Mouse (Mus musculus) left cerebral cortex, adult 8-10 months (tissue): ENCODE data around the gene Zfp382. TPM values are rescaled to one million over a fixed set of nuclear protein-coding genes. Genes with fewer than 3 reads are reported as not detected.
"Not testable (repeated sequence)": the region's sequence is repeated elsewhere in the genome, so short reads cannot be mapped to it uniquely, and the experiment has no call there.

Experiments
- DNase-seq, 2 experiments: peaks; one replicate each; pipeline ENCODE4 v3.0.0; 2022; ENCODE audit warnings: low spot score in 2 of 2
- microRNA-seq, 2 experiments: library from miRNA; unstranded; fragments of <30 nt; microRNA quantifications; one replicate each; pipeline ENCODE4 v1.2.0; 2022
- total RNA-seq, 4 experiments: library from RNA; stranded (reverse); gene quantifications; 2 replicates each; pipeline ENCODE4 v1.2.4; 2022

Gene Zfp382
- total RNA-seq, 4 experiments from 2014 or later: 28.9 to 31.5 (median 30.1) TPM

DNA sequence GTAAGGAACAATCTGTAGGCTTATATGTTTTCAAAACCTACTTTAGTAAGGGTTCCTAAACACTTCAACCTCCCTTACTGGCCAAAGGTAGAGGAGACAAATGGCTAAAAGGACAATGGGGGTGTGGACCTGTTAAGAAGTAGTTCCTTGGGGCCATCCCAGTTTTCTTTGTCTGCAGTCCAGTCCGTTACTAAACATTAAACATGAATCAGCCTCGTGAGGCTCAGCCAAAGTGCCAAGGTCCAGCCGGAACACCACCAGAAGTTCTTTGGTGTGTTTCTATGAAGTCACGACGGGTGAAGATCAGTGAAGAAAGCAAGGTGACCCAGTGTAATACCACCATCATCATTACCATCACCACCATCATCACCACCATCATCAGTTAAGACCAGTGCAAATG lies 25.3 kb downstream of the Zfp382 start:
- no peak for DNase-seq

DNA sequence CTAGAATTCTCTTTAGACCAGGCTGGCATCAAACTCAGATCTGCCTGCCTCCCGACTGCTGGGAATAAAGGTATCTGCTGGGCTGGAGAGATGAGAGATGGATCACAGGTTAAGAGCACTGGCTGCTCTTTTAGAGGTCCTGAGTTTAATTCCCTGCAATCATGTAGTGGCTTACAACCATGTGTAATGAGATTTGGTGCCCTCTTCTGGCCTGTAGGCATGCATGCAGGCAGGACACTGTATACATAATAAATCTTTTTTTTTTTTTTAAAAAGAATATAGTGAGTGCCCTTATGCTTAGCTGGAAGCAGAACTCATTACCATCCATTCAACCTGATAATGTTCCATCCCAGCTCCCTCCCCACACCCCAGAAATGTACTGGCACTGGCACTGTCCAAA lies 32.3 kb downstream of the Zfp382 start:
- no peak for DNase-seq

DNA sequence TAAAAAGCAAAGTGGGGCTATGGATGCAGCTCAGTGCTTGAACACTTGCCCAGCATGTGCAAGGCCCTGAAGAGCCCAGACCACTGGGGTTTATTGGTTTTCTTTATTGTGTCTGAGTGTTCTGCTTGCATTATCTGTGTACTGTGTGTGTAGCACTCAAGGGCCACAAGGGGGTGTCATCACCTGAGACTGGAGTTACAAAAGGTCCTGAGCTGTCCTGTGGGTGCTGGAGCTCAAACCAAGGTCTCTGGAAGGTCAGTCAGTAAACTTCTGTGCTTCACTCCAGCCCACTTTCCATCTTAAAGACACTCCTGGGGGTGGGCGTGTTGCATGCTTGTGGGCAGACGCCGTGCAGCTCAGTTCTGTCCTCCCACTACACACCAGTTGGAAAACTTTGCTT lies 33.8 kb downstream of the Zfp382 start:
- DNase-seq: no peak

DNA sequence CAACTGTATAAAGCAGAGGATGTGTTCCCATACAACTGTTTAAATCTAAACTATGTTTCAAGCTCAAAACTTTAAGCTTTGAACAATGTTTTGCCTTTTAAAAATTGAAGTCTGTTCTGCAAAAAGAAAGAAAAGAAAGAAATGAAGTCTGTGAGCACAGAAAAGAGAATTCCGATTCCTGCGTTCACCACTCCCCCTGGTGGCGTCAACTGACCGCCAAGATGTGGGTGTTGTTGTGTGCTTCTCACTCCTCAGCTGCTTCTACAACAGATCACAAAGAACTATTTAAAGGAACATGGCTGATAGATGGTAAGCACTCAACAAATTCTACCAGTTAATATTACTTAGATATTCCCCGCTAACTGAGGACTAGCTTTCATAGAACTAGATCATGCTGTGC lies 41.4 kb downstream of the Zfp382 start:
- DNase-seq: no peak

DNA sequence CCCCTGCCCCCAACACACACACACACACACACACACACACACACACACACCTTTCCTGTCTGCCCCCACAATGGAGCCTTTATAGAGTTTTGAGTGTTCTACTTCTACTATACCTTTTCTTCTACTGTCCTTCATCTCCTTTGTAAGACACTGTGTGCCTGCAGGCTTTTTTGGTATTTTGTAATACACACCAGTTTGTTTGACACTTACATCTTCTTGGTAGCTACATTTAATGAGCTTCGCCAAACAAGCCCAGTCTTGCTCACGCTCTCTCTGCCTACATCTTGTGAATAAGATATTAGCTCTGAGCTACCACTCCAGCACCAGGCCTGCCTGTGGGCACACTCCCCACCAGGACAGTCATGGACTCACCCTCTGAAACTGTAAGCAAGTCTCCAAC lies 43.0 kb downstream of the Zfp382 start:
- DNase-seq: no peak

DNA sequence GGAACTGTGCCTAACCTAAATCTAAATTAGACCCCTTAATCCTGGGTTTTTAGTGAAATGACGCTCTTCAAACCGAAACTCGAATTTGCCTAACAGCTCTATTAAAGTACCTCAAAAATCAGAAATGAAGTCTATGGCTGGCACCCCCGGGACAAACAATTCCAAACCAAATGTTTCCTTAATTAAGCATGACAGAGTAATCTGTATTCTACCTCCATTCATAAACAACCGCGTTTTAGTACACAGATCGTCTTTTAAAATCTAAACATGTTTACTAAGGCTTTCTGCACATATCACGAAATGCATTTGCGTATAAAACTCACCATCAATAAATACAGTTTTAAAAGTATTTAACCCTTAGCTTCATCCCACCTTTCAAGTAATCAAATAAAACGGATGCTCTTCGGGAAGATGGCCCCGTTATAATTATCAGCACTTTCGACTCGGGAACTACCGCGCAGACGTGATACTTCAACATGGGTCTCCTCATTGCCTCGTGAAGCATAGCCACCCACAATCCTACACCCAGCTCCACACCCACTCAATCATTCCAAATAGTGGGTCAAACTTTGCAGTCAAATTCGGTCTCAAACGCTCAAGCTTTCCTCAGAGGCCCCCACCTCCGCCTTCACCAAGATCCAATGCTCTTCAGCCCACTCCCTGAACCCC lies 47.3 kb downstream of the Zfp382 start:
- no peak for DNase-seq

DNA sequence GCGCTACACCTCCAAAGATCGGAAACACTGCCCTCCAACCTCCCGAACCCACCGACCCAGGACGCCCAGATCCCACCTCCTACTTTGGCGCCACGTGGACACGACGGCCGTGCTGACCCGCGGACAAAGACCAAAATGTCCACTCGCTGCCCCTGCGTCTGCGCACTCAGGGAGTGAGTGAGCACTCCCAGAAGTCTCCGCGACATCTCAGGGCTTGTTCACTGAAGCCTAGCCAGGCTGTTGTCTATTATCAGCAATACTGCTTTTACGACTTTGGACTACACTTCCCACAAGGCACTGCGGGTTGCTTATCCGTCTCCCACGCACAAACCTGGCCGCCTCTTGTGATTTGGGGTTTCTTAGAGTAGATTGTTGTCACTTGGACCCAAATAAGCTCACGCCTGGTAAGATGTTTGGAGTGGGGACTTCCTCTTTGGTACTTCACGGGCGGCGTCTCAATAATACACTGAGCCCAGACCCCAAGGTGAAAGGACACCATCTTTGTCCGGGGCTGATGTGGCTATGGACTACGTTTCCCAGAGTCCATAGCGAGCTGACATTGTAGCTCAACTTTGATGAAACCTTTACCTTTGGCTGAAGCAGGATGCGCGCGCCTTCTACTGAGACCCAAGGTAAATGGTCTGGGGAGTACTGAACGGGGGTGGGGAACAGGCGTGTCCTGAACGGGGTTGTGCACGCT lies 48.0 kb downstream of the Zfp382 start, which contains the start of gene Zfp146:
TSS of gene Zfp146 (minus strand) at position 168 of the 700 bp plus-strand sequence.
- DNase-seq: peak; percentile 90 to 93

DNA sequence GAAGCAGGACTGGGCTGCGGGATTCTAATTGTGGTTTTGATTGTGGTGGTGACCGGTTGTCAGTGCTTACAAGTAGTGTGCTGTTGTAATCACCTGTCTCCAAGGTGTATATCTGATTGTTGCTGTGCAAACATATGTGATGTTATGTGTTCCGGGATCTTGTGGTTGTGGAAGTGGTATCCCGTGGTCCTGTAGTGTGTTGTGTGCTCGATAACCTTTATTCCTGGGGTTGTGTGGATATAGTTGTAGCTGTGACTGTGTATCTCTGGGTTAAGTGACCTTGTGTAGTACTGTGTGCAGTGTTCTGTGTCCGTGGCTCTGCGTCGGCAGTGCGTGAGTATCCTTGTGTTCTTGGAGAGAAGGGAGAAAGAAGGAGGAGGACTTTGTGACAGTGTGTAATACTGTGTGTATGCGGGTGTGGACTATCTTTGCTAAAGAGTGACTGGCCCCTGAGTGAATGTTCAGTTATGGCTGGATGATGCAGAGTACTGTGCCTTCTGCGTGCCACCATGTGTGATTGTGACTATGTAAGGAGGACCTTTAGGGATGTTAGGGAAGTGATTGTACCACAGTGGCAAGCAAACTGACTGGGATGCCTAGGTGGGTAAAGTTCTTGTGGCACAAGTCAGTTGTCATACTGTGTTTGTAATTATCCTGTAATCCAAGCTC lies 48.7 kb downstream of the Zfp382 start:
- DNase-seq: no peak

DNA sequence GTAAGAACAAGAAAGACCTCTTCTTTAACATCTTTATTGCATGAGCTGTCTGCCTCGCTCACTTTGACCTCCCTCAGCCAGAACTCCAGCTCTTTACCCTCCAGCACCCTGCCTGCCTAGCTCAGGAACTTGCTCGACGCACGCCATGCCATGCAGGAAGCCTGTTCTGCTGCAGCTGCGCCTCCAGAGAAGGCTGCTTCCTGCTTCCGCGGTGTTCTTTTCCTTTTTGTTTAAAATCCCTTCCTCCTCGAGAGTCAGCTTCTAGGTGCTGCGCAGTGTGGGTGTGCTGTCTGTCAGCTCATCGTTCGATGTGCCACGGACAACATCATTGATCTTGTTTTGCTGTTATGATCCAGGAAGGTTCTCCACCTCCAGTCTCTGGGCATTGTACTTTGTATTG lies 54.7 kb downstream of the Zfp382 start:
- DNase-seq: no peak

DNA sequence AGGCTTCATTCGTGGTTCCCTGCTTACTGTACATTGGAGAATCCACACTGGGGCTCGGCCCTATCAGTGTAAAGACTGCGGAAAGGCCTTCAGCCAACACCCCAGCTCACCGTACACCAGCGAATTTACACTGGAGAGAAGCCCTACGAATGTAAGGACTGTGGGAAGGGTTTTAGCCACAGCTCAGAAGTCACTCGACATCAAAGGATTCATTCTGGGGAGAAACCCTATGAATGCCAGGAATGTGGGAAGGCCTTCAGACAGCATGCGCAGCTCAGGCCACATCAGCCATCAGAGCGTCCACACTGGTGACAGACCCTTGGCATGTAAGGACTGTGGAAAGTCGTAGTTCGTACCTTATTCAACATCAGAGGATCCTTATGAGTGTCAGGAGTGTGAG lies 56.5 kb downstream of the Zfp382 start:
- no peak for DNase-seq

DNA sequence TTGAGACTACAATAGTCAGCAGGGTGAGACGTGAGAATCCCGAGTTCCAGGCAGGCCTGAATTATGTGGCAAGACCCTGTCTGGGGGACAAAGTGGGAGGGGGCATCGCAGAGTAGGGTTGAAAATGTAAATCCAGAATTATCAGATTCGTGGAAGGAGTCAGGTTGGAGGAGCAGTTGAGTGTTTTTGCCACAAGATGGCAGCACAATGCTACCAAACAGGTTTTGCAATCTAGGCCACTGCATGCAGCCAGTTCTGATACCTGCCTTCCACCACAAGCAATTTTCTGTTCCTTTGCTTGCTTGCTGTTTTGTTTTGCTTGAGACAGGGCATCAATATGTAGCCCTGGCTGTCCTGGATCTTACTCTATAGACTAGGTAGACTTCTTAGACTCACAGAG lies 59.6 kb downstream of the Zfp382 start:
- DNase-seq: peak in 1 of 2 experiments; percentile 68

DNA sequence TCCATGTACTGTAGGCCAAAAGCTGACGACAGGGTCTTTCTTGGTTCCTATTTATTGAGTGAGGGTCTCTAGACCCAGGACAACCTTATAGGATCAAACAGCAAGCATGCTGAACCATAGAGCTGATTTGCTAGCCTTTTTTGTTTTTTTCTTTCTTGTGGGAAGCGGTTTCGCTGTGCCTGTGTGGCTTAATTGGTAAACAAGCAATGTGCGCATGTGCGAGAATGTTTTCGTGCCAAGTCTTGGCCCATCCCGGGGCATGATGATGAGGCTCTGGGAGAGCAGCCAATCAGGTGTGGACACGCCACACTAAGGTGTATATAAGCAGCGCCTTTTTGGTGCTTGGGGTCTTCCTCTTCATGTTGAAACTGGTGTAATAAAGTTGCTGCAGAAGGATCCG lies 60.2 kb downstream of the Zfp382 start:
- not testable (repeated sequence) for DNase-seq

DNA sequence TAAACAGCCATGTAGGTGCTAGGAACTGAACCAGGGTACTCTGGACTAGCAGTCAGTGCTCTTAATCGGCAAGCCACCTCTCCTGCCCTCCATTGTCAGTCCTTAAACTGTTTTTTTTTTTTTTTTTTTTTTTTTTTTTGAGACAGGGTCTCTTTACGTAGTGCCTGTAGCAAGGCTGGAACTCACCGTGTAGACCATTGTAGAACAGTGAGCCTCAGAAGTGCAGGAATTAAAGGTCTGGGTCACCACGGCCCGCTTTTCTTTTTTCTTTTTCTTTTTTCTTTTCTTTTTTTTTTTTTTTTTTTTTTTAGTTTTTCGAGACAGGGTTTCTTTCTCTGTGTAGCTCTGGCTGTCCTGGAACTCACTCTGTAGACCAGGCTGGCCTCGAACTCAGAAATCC lies 61.4 kb downstream of the Zfp382 start:
- not testable (repeated sequence) for DNase-seq

DNA sequence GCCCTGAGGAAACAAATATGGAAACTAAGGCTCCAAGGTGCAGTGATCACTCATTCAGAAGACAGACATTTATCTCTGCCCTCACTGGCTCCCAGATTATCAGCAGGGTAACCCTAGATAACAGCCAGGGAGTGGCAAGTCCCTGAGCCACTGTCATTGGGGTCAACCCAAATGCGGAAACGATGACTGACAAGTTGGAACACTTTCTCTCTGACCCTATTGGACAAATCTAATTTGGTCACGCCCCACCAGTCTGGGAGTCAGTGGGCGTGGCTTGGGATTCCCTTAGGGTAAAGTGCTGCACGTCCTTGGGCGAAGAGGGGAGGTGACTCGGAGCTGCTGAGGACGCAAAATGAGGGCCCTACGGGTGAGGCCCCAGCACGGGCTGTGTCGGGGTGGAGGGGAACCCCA lies 62.1 kb downstream of the Zfp382 start, which contains the start of gene Cox7a1:
TSS of gene Cox7a1 (plus strand) at position 266 of the 411 bp plus-strand sequence.
- DNase-seq: no peak

Small RNAs within 50 kb of the gene (microRNA-seq; reads per million reads assigned to microRNA genes)
- 0 reads per million in 2 experiments for gene Gm23368

Other genes starting within 250 kb of the Zfp382 start
- 10 to 100 TPM; 17.5 to 22.5 (median 18.0) TPM for gene Zfp27, start 215.4 kb upstream of the Zfp382 start, total RNA-seq
- gene Zfp383, start 213.7 kb upstream of the Zfp382 start, total RNA-seq: 1 to 10 TPM; 8.0 to 9.5 (median 8.8) TPM
- 10 to 100 TPM; 16.6 to 17.9 (median 17.6) TPM for gene Zfp74, start 167.9 kb upstream of the Zfp382 start, total RNA-seq
- gene Zfp568, start 138.0 kb upstream of the Zfp382 start, total RNA-seq: 1 to 10 TPM; 4.0 to 6.8 (median 4.9) TPM
- 10 to 100 TPM in 2 of 4 experiments, 1 to 10 TPM in 2; 7.5 to 10.8 (median 9.9) TPM for gene Zfp14, start 70.6 kb upstream of the Zfp382 start, total RNA-seq
- 1 to 10 TPM; 5.7 to 6.5 (median 5.7) TPM for gene Zfp82, start 49.0 kb upstream of the Zfp382 start, total RNA-seq
- gene Gm26920, start 31.5 kb upstream of the Zfp382 start, total RNA-seq: under 1 TPM in 1 of 4 experiments, not detected in 3; 0.58 TPM
- gene Zfp566, start 31.4 kb upstream of the Zfp382 start, total RNA-seq: 10 to 100 TPM in 2 of 4 experiments, 1 to 10 TPM in 2; 9.3 to 11.2 (median 10.4) TPM
- 10 to 100 TPM; 65.7 to 79.1 (median 70.9) TPM for gene Zfp260, start 27.2 kb upstream of the Zfp382 start, total RNA-seq
- gene Zfp146, start 47.8 kb downstream of the Zfp382 start, total RNA-seq: 10 to 100 TPM; 45.6 to 47.7 (median 46.7) TPM
- gene Cox7a1, start 62.2 kb downstream of the Zfp382 start, total RNA-seq: 1 to 10 TPM; 3.7 to 9.1 (median 5.7) TPM
- 100 to 1,000 TPM; 173 to 205 (median 180) TPM for gene Capns1, start 76.9 kb downstream of the Zfp382 start, total RNA-seq
- gene Polr2i, start 110.0 kb downstream of the Zfp382 start, total RNA-seq: 10 to 100 TPM; 56.6 to 66.4 (median 60.7) TPM
- 100 to 1,000 TPM; 119 to 124 (median 122) TPM for gene Tbcb, start 110.3 kb downstream of the Zfp382 start, total RNA-seq
- gene Ovol3, start 113.8 kb downstream of the Zfp382 start, total RNA-seq: not detected
- under 1 TPM; 0.36 to 0.50 (median 0.38) TPM for gene Thap8, start 158.2 kb downstream of the Zfp382 start, total RNA-seq
- gene Wdr62, start 158.5 kb downstream of the Zfp382 start, total RNA-seq: 1 to 10 TPM; 1.4 to 2.9 (median 1.8) TPM
- 100 to 1,000 TPM; 377 to 471 (median 424) TPM for gene Clip3, start 169.8 kb downstream of the Zfp382 start, total RNA-seq
- 10 to 100 TPM; 60.6 to 74.5 (median 62.8) TPM for gene Alkbh6, start 186.8 kb downstream of the Zfp382 start, total RNA-seq
- gene Syne4, start 192.9 kb downstream of the Zfp382 start, total RNA-seq: 10 to 100 TPM in 1 of 4 experiments, 1 to 10 TPM in 3; 7.4 to 10.5 (median 8.8) TPM
- gene E130208F15Rik, start 199.8 kb downstream of the Zfp382 start, total RNA-seq: under 1 TPM in 3 of 4 experiments, not detected in 1; 0.34 to 0.87 (median 0.48) TPM
- gene Sdhaf1, start 202.0 kb downstream of the Zfp382 start, total RNA-seq: 10 to 100 TPM in 1 of 4 experiments, 1 to 10 TPM in 3; 8.3 to 10.0 (median 9.0) TPM
- 10 to 100 TPM; 29.0 to 31.8 (median 31.0) TPM for gene Lrfn3, start 240.8 kb downstream of the Zfp382 start, total RNA-seq